Mouse (Mus musculus) heart, postnatal 25 days (tissue): ENCODE results near the gene Ccdc86. TPM values are rescaled to one million over a fixed set of nuclear protein-coding genes. Genes with fewer than 3 reads are reported as not detected.

Source experiments
- DNase-seq: peaks from one replicate; pipeline ENCODE4 v3.0.0; 2022; ENCODE audit warnings: low spot score
- intact Hi-C: fragments of 180-260 bp; cut with DNase I; formaldehyde crosslinking; loops from one replicate; pipeline ENCODE4 v1.15.1; 2025
- total RNA-seq, 2 experiments: library from RNA; stranded (reverse); gene quantifications; 2 replicates each; pipeline ENCODE4 v1.2.3; 2021

The Ccdc86 gene
- total RNA-seq, 2 experiments from 2014 or later: 5.7 to 6.2 TPM

- no peak for DNase-seq
- intact Hi-C loops: loop anchor here (2.0 to 5.0 kb wide), 4 partner anchors 51 to 295 kb away; partner anchors contain the start of gene Pga5
Measured at GRCm38 (mm10) chr19:10959085-10959977, 10.3 kb upstream of the Ccdc86 start.

GRCm38 (mm10) chr19:10952021-10952939 is 3.2 kb upstream of the Ccdc86 start:
- intact Hi-C loops: no loop called here
- DNase-seq: no peak

- DNase-seq: no peak
- intact Hi-C loops: loop anchor here (1.0 kb wide), 1 partner anchor 53 kb away; no protein-coding TSS in a partner anchor
Measured at GRCm38 (mm10) chr19:10949558-10949957, 492 bp upstream of the Ccdc86 start.

GRCm38 (mm10) chr19:10948416-10948815 is 650 bp downstream of the Ccdc86 start:
- intact Hi-C loops: no loop called here
- DNase-seq: no peak

GRCm38 (mm10) chr19:10947219-10947618 is 1.8 kb downstream of the Ccdc86 start:
- intact Hi-C loops: no loop called here
- no peak for DNase-seq

GRCm38 (mm10) chr19:10946506-10946905 is 2.6 kb downstream of the Ccdc86 start:
- intact Hi-C loops: no loop called here
- DNase-seq: no peak

GRCm38 (mm10) chr19:10943955-10944354 is 5.1 kb downstream of the Ccdc86 start:
- DNase-seq: no peak
- intact Hi-C loops: no loop called here

- no peak for DNase-seq
- intact Hi-C loops: no loop called here
Measured at GRCm38 (mm10) chr19:10940801-10941457, 8.1 kb downstream of the Ccdc86 start.

GRCm38 (mm10) chr19:10940097-10940800 is 8.8 kb downstream of the Ccdc86 start:
- DNase-seq: no peak
- intact Hi-C loops: no loop called here

GRCm38 (mm10) chr19:10938771-10939170 is 10.3 kb downstream of the Ccdc86 start:
- intact Hi-C loops: no loop called here
- DNase-seq: no peak

- no peak for DNase-seq
- intact Hi-C loops: no loop called here
Measured at GRCm38 (mm10) chr19:10937110-10937563, 11.9 kb downstream of the Ccdc86 start, which contains the start of gene Ptgdr2. Gene Ptgdr2 (plus strand): TSS chr19:10937160.

GRCm38 (mm10) chr19:10936077-10936476 is 13.0 kb downstream of the Ccdc86 start:
- intact Hi-C loops: no loop called here
- no peak for DNase-seq

- intact Hi-C loops: no loop called here
- DNase-seq: no peak
Measured at GRCm38 (mm10) chr19:10935029-10935428, 14.0 kb downstream of the Ccdc86 start.

GRCm38 (mm10) chr19:10930641-10931040 is 18.4 kb downstream of the Ccdc86 start:
- no peak for DNase-seq
- intact Hi-C loops: no loop called here

GRCm38 (mm10) chr19:10926666-10927065 is 22.4 kb downstream of the Ccdc86 start:
- DNase-seq: no peak
- intact Hi-C loops: no loop called here

GRCm38 (mm10) chr19:10926123-10926621 is 22.9 kb downstream of the Ccdc86 start:
- no peak for DNase-seq
- intact Hi-C loops: no loop called here

GRCm38 (mm10) chr19:10924220-10924619 is 24.8 kb downstream of the Ccdc86 start:
- no peak for DNase-seq
- intact Hi-C loops: no loop called here

- DNase-seq: no peak
- intact Hi-C loops: no loop called here
Measured at GRCm38 (mm10) chr19:10921058-10921457, 28.0 kb downstream of the Ccdc86 start.

GRCm38 (mm10) chr19:10920532-10920931 is 28.5 kb downstream of the Ccdc86 start, which contains the start of gene Zp1:
Gene Zp1 (minus strand): TSS chr19:10920632.
- intact Hi-C loops: no loop called here
- no peak for DNase-seq
